Mouse (Mus musculus) hindlimb bud, embryonic 11.5 days (tissue): ENCODE data around the gene Lancl2.

Experiments
- DNase-seq: peaks from one replicate; pipeline ENCODE4 v3.0.0-alpha.2; 2012; ENCODE audit warnings: low read depth, low spot score; ENCODE audit errors: extremely low spot score

The Lancl2 gene

DNA sequence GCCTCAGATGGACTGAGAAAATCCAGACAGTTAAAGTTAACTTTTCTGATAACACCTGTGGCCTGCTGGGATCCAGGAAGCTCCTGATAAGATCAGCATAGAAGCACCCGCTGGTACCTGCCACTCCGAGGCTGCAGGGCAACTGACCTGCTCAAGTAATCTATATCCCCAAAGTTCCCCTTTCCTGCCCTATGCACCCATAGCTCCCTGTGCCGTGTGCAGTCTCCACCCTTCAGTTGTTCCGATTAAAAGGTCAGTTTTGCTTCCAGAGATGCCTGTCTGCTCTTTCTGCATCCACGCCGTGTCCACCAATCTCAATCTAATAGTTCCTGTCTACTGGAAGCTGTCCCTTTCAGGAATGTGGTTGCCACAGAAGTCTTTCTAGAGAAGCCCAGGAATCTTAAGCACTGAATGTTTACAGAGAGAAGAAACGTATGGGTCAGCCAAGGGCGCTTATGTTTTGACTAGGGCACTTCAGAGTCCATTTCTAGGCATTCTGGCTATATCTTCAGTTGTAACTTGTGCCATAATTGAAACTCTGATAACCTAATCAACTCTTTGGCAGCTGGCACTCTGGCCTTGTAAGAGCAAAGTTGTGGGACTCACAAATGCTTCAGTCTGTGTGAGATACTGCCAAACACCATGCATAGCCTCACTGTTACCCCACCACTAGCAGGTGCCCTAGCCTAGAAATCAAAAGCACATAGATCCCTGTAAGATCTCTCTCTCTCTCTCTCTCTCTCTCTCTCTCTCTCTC, 65.0 kb downstream of the Lancl2 start:
- no peak for DNase-seq

DNA sequence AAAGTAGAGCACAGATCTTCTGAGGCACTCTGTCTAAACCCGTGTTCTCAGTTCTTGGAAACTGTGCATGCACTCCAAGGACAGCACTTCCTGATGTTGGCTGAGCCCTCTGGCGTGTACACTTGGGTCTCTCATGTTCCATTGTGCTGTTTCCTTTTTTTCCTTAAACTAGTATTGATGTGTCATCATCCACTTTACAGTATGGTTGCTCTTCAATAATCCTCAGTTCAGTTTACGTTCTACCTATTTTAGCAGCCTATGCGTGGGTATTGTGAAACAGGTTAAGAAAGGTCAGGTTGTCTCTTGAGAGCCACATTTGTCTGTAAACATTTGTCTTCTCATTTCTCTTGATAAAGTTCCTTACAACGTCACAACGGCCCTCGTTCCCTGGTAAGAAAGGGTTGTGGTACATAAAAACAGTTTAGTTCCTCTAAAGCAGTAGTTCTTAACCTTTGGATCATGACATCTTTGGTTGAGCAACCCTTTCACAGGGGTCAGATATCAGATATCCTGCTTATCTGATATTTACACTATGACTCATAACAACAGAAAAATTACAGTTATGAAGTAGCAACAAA, 66.7 kb downstream of the Lancl2 start:
- no peak for DNase-seq

DNA sequence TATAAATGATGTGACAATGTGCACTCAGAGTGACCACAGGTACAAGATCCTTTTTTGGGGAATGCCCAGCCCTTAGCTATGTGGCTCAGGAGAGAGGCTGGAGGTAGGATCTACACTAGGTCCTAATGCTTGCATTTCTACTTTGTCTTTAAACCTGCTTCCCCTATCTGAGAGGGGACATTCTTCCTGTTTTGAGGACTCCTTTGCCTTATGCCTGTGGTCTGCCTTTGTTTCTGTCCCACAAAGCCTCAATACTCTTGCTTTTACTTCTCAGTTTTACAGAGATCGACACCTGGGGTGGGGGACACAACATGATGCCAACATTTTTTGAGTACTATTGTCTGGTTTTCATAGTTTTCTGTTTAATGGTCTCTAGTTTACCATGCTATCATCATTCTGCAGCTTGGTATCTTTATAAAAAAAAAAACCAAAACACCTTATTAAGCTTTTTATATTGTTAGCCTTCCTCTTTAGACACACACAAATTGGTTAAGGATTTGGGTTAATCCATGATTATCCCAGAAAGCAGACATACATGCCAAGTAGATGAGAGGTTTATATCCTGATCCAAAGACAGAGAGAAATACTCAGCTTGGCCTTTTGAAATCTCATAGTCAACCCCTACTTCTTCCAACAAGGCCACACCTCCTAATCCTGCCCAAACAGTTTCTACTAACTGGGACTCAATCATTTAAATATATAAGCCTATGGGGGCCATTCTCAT, 68.3 kb downstream of the Lancl2 start:
- DNase-seq, result no peak

DNA sequence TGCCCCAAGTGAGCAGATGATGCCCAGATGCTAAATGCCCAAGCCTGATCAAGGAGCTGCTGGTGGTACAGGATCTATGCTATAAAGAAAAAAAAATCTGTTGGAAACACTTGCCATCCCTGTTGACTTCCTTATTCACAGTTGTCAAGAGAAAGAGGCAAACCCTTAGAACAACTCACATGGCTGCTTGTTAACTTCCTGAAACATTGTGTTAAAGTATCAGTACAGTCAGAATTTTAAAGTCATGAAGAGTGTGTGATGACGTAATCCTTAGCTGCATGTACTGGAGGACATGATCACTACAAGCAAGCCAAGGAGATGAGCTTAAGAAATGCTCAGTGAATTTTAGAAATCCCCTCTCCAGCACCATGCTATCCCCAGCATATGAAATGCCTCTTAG, 71.5 kb downstream of the Lancl2 start:
- DNase-seq, result no peak

DNA sequence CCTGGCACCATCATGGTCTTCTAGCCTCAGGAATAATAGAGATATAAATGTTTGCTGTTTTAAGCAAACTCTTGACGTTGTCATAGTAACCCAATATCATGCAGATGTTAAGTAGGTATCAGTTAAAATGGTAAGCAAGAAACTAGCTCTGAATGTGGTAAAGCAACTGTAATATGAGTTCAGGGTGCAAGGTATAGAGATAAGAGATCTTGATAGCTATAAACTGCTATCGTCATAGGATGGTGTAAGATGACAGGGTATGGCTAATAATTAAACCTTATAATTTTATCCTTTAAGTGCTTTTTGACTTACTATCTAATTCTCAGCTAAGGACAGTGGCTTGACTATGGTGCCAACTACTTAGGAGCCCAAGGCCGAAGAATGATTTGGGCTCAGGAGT, 78.0 kb downstream of the Lancl2 start:
- no peak for DNase-seq

DNA sequence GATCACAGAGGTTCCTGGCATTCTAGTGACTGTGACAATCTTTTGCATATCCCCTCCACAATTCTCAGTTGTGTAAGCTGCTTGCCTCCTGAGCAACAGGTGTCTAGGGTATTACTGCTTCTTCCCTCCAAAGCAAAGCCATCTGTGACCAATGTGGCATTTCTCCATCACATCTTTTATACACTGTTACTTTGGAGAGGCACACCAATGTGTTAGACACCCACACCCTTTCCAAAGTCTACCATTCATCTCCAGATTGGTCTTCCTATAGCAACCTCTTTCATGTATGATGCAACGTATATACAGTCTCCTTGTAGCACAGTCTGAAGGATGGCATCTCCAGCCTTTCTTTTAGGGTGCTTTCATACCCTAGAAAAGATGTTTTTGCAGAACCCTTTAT, 80.3 kb downstream of the Lancl2 start:
- no peak for DNase-seq

DNA sequence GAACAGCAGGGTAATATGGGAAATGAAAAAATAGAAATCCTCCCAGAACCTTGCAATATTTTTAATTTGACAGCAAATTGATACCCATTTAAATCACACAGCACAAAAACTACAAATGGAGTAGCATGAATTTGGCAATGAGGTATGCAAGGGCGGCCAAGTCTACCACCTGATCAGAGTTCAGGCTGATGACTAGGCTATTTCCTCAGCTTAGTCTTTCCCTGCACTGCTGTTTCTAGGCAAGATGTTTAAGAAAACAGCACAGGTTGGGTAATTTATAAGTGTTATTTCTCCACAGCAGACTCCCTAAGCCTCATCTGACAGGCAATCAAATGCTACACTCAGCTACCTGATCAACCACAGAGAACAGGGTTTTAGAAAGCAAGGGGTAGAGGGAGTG, 81.9 kb downstream of the Lancl2 start:
- no peak for DNase-seq

DNA sequence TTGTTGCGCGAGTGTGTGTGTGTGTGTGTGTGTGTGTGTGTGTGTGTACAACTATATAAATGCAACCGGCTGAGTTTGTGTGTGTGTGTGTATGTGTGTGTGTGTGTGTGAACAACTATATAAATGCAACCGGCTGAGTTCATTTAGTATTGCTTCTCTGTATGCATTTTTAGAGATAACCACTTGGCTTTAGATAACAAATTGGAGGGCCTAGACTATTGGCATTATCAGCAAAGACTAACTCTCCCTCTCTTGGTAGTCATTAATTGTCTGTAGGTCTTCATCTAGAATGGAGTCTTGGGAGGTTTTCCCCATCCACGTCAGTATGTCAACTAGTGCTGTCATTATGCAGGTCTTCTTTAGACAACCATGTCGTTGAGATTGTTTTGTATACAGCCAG, 85.0 kb downstream of the Lancl2 start:
- DNase-seq, result no peak
